In the genomic region with DNA sequence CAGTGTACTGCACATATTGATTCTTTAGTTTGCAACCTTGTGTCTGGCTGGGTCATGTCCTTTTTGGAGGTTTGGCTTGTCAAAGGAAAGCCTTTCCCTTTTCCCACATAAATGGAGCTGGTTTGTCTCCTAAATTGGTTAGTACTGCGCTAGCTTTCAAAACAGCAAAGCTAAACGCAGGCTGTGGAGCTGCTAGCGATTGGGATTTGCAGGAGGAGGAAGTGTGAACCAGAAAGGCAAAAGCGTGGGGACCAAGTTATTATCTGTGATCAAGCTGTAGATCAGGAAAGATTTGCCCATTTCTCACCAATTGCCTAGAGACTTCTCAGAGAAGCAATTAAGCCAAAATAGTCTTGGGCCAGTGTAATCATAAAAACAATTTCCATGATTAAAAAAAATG, we compare ENCODE assay signal across 11 mouse cellular contexts.
"Had no signal": no experiment of that assay in that cellular context is flagged by ENCODE, and none has a peak within 500 bp of the region (broad histone marks: within the 10 kb centered on the region; RNA-seq: fewer than 3 reads in every experiment).

No protein-coding gene starts in this region.

- H3K4me3 ChIP-seq: limb, embryonic 13.5 days; midbrain, embryonic 12.5 days; myocyte; neural tube, embryonic 12.5 days had no signal

- H3K4me2 ChIP-seq: limb, embryonic 13.5 days; midbrain, embryonic 12.5 days; neural tube, embryonic 12.5 days had no signal

- H3K9me3 ChIP-seq: limb, embryonic 13.5 days; midbrain, embryonic 12.5 days; neural tube, embryonic 12.5 days had no signal

- H3K36me3 ChIP-seq: limb, embryonic 13.5 days; midbrain, embryonic 12.5 days; neural tube, embryonic 12.5 days had no signal

- H3K27me3 ChIP-seq: limb, embryonic 13.5 days; midbrain, embryonic 12.5 days; neural tube, embryonic 12.5 days had no signal

- DNase-seq: kidney, adult 11 months; kidney, adult 9 months; kidney, postnatal 36 days; lung, adult 18-20 months; thymus, postnatal 36 days had no signal

- H3K9ac ChIP-seq: limb, embryonic 13.5 days; liver, embryonic 14.5 days; midbrain, embryonic 12.5 days; neural tube, embryonic 12.5 days had no signal

- H3K27ac ChIP-seq: kidney, postnatal 0 days; limb, embryonic 13.5 days; liver, embryonic 14.5 days; midbrain, embryonic 12.5 days; neural tube, embryonic 12.5 days had no signal
